Comparison of ENCODE assay signal across 27 mouse cellular contexts in the genomic region with DNA sequence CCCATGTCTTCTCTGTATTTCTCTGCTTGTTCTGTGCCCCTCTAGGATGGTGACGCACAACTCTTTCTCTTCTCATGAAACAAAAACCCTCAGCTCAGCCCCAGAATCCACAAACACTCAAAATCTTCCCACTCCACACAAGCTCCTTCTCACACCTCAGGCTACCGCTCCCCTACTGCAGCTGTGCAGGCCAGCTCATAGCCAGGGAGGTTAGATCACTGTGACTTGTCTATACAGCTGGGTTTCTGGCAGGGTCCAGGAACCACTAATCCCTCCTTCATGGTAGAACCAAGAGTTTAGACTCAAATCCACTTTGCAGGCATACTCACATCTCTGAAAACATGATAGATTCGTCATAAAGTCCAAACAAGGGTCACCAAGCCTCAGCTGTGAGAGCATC. TPM values are rescaled to one million over a fixed set of nuclear protein-coding genes. Genes with fewer than 3 reads are reported as not detected.
DNase-seq lines count a peak whose midpoint lies in the region; ATAC-seq and TF ChIP-seq lines count a peak whose summit lies in the region.
"Had no signal": no experiment of that assay in that cellular context is flagged by ENCODE, and none has a peak within 500 bp of the region (broad histone marks: within the 10 kb centered on the region; RNA-seq: fewer than 3 reads in every experiment).

No protein-coding gene starts in this region.

- no peaks in the 10 kb centered on the region for H3K36me3 ChIP-seq in heart, embryonic 12.5 days
- H3K36me3 ChIP-seq in myocyte (ENCODE audit: control insufficient read depth, insufficient read depth), result no peaks in the 10 kb centered on the region
- H3K36me3 ChIP-seq: embryonic facial prominence, embryonic 13.5 days; embryonic facial prominence, embryonic 15.5 days; forebrain, embryonic 10.5 days; forebrain, embryonic 12.5 days; G1E had no signal

- no peak for ATAC-seq in heart, embryonic 12.5 days (ENCODE audit: insufficient number of reproducible peaks, low FRiP score)
- ATAC-seq: activated CD4-positive, CD25-positive, alpha-beta regulatory T cell, adult 4 months; CD4-positive, CD25-positive, alpha-beta regulatory T cell, adult 4 months; forebrain, embryonic 14.5 days; forebrain, embryonic 16.5 days; Patski had no signal

- TF ChIP-seq POLR2A in myocyte (IDR thresholded peaks at IDR 0.05; ENCODE audit: insufficient read length, low read depth), result no peak

- H3ac ChIP-seq in myocyte (ENCODE audit: control insufficient read depth, insufficient read length), result no peak overlapping the region

- H3K27ac ChIP-seq in heart, embryonic 12.5 days (ENCODE audit: poor library complexity, severe bottlenecking), result no peak overlapping the region
- H3K27ac ChIP-seq: embryonic facial prominence, embryonic 13.5 days; embryonic facial prominence, embryonic 15.5 days; forebrain, embryonic 10.5 days; forebrain, embryonic 12.5 days had no signal

- H3K79me2 ChIP-seq in myocyte (ENCODE audit: control insufficient read depth, insufficient read depth), result no peaks in the 10 kb centered on the region

- no peaks in the 10 kb centered on the region for H3K27me3 ChIP-seq in heart, embryonic 12.5 days (replicated peaks)
- no peaks in the 10 kb centered on the region for H3K27me3 ChIP-seq in myocyte (ENCODE audit: control insufficient read depth, insufficient read depth, insufficient read length)
- H3K27me3 ChIP-seq: CH12.LX; embryonic facial prominence, embryonic 13.5 days; embryonic facial prominence, embryonic 15.5 days; forebrain, embryonic 12.5 days; Patski had no signal

- no peaks in the 10 kb centered on the region for H3K9me3 ChIP-seq in heart, embryonic 12.5 days (replicated peaks)
- H3K9me3 ChIP-seq: embryonic facial prominence, embryonic 13.5 days; embryonic facial prominence, embryonic 15.5 days; forebrain, embryonic 10.5 days; forebrain, embryonic 12.5 days had no signal

- H3K4me3 ChIP-seq in heart, embryonic 12.5 days, result no peak overlapping the region
- no peak overlapping the region for H3K4me3 ChIP-seq in myocyte
- H3K4me3 ChIP-seq: embryonic facial prominence, embryonic 13.5 days; embryonic facial prominence, embryonic 15.5 days; erythroblast, embryonic 14.5 days; forebrain, embryonic 10.5 days; forebrain, embryonic 12.5 days had no signal

- H3K9ac ChIP-seq in heart, embryonic 12.5 days, result no peak overlapping the region
- H3K9ac ChIP-seq: embryonic facial prominence, embryonic 13.5 days; embryonic facial prominence, embryonic 15.5 days; forebrain, embryonic 12.5 days had no signal

- DNase-seq in heart, adult 11 months, result peak; percentile 69
- DNase-seq in 3134 (ENCODE audit: extremely low read depth, insufficient read length, low spot score), result peak; percentile 16
- DNase-seq in gastrocnemius, postnatal 4 days (ENCODE audit: low spot score in 2 of 2), result no peak
- DNase-seq: adrenal gland, adult 8-10 months; adrenal gland, postnatal 14 days; adrenal gland, postnatal 36 days; cerebellum, adult 11 months; cerebellum, adult 18-20 months; cerebellum, adult 8-10 months; cerebellum, adult 9-11 months; cerebellum, postnatal 14 days; cerebellum, postnatal 36 days; embryo, embryonic 11 days had no signal

- no peak overlapping the region for H3K4me2 ChIP-seq in heart, embryonic 12.5 days
- no peak overlapping the region for H3K4me2 ChIP-seq in myocyte (ENCODE audit: low read depth)
- H3K4me2 ChIP-seq: embryonic facial prominence, embryonic 13.5 days; embryonic facial prominence, embryonic 15.5 days; forebrain, embryonic 12.5 days had no signal

- WGBS in heart, embryonic 12.5 days, result 74% methylated on average over 3 of the region's 3 CpGs

- no peaks in the 10 kb centered on the region for H3K4me1 ChIP-seq in heart, embryonic 12.5 days (replicated peaks)
- H3K4me1 ChIP-seq: embryonic facial prominence, embryonic 15.5 days had no signal

TF ChIP-seq in myocyte, 11 proteins besides CTCF, POLR2A, EP300 and RAD21:
- peak; percentile 43 for TF ChIP-seq TCF12 (IDR thresholded peaks at IDR 0.05; ENCODE audit: insufficient read depth, poor library complexity, severe bottlenecking)
- TF ChIP-seq USF1 (IDR thresholded peaks at IDR 0.05; ENCODE audit: low read depth), result no peak
- peak in 2 of 3 experiments; percentile 83 to 88 for TF ChIP-seq MYOD1 (IDR thresholded peaks at IDR 0.05; ENCODE audit: control insufficient read depth in 1 of 3, insufficient read length in 2 of 3, low read depth in 2 of 3)
- no peak for TF ChIP-seq E2F4 (IDR thresholded peaks at IDR 0.05; ENCODE audit: insufficient read depth)
- TF ChIP-seq CEBPB (IDR thresholded peaks at IDR 0.05; ENCODE audit: insufficient read depth, poor library complexity, severe bottlenecking), result no peak
- TF ChIP-seq TCF3 (IDR thresholded peaks at IDR 0.05; ENCODE audit: insufficient read length, low read depth), result no peak
- no peak for TF ChIP-seq REST (IDR thresholded peaks at IDR 0.05; ENCODE audit: insufficient read depth, insufficient read length)
- no peak for TF ChIP-seq POLR2AphosphoS2 (IDR thresholded peaks at IDR 0.05; ENCODE audit: insufficient read length, low read depth)
- no peak for TF ChIP-seq MAX (IDR thresholded peaks at IDR 0.05; ENCODE audit: low read depth)
- peak in 1 of 3 experiments; percentile 42 for TF ChIP-seq MYOG (IDR thresholded peaks at IDR 0.05; ENCODE audit: control insufficient read depth in 1 of 3, insufficient read depth in 1 of 3, insufficient read length in 2 of 3, low read depth in 2 of 3)
- TF ChIP-seq SRF (IDR thresholded peaks at IDR 0.05; ENCODE audit: control insufficient read depth, insufficient read length, low read depth), result no peak

RNA-seq across cellular contexts. Expression of gene Ice1, which starts 42.9 kb away (rescaled TPM):
- polyA plus RNA-seq in heart, embryonic 12.5 days (2016; fragmentation: Nextera tagmentation; extraction: Ambion mirVana), result 19.3 and 20.1 TPM in 2 replicates
- polyA plus RNA-seq in myocyte (2012; fragmentation: generic; extraction: Trizol), result 15.9 TPM
- 10 to 100 TPM; 43.0 to 44.3 TPM for total RNA-seq in gastrocnemius, postnatal 4 days (2021)

Comparison
In these comparisons a context has a peak if more than half of its experiments do, and no peak if none do; other contexts are left out.
1. DNase-seq: peak in heart, adult 11 months (single experiment) and 3134 (single experiment); none in gastrocnemius, postnatal 4 days (0 of 2).